Mouse (Mus musculus) common myeloid progenitor, adult 5-6 weeks (primary cell): Measurements from ENCODE around the gene Calml4. TPM values are rescaled to one million over a fixed set of nuclear protein-coding genes. Genes with fewer than 3 reads are reported as not detected.
"Not testable (repeated sequence)": the region's sequence is repeated elsewhere in the genome, so short reads cannot be mapped to it uniquely, and the experiment has no call there.

ENCODE experiments used
- ATAC-seq: replicated peaks from 2 replicates; pipeline ENCODE4 v1.8.0; 2016; ENCODE audit warnings: low read depth, mild to moderate bottlenecking, moderate TSS enrichment, inconsistent platforms; ENCODE audit not compliant: poor library complexity, severe bottlenecking
- total RNA-seq: library from RNA; stranded (forward); fragments of 200-1000, 187-1606 nt; gene quantifications from 2 replicates; pipeline ENCODE4 v1.2.3, GENCODE M21; 2017

Gene Calml4
- total RNA-seq, 1 experiment from 2014 or later = 9.4 TPM

DNA sequence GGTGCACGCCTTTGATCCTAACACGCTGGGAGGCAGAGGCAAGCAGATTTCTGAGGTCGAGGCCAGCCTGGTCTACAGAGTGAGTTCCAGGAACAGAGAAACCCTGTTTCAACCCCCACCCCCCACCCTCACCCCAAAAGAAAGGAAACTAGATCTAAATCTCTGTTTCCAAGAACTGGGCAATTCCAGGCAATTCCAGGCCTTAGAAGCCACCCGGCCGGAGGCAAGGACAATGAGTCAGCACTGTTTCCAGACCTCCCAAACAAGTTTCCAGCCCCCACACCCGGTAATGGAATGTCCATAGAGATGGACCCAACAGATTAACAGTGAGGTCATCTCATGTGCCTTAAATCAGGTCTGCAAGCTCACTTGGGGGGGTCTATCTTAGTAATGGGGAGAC lies 28.0 kb upstream of the Calml4 start:
- ATAC-seq = no peak

DNA sequence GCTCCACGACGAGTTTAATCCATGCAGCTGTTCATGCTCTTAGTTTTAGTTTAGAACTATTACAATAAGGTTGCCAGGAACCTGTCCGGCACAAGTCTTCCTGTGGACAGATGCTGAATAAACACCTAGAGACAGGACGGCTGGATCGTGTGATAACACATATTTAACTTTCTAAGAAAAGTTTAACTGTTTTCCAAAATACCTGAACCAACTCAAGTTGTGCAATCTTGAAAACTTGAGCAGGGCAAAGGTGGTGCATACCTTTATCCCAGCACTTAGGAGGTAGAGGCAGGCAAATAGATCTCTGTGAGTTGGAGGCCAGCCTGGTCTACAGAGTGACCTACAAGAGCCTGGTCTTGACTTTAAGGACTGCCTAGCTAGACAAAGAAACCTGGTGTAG lies 23.0 kb upstream of the Calml4 start:
- no peak for ATAC-seq

DNA sequence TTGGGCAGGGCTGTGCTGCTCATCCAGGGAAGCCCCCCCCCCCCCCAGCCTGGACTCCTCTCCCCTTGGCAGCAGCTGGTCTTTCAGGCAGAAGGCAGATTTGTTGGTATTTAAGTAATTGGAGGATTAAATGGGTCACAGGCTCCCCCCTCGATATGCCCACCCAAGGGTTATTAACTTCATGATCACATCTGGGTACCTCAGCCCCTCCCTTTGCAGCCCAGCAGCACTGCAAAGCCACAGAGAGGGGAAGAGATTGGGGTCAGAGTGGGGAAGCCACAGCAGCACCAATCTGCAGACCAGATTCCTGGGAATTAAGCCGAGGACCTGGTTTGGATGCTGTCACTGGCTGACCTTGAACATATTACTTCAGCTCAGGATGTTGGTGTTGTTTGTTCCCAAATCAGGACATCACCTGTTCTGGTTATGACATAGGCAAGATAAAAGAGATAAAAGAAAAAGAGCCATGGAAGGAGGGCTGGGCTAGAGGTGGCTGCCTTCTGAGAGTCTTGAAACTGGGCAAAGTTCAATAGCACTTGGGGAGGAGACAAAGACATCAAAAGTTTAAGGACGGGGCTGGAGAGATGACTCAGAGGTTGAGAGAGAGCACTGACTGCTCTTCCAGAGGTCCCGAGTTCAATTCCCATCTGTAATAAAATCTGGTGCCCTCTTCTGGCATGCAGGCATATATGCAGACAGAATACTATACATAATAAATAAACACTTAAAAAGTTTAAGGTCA lies 22.0 kb upstream of the Calml4 start:
- no peak for ATAC-seq

DNA sequence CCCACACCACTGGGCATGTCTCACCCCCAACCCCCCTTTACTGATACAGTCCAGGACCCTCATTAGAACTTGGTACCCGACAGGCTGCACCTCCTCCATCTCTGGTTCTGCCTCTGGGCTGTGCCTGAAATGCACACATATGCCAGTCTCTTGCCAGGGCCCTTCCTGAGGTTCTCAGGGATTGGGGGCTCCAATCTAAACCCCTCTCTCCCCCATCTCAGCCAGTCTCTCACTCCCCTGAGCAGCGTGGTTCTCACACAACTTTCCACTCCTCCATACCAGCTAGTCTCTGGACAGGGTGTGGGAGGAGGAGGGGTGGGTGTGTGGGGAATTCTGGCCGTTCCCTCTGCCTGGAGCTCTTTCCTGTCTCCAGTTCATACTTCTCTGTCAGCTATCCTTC lies 20.3 kb upstream of the Calml4 start:
- no peak for ATAC-seq

DNA sequence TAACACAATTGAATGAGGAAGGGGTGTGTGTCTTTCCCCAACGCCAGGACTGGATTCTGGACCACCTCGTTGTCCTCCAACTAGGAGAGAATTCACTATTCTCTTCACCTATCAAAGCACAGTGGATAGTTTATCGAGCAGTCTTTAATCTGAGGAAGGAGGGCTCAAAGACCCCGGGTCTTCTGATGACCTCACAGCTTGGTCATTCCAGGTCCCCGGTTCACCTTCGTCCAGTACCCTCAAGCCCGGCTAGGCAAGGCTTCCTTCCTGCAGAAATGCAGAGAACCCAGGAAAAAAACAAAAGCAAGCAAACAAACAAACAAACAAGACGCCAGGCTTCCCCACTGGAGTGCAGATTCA lies 19.8 kb upstream of the Calml4 start:
- ATAC-seq = peak; percentile 3; the same call in 1 of the 2 replicates

DNA sequence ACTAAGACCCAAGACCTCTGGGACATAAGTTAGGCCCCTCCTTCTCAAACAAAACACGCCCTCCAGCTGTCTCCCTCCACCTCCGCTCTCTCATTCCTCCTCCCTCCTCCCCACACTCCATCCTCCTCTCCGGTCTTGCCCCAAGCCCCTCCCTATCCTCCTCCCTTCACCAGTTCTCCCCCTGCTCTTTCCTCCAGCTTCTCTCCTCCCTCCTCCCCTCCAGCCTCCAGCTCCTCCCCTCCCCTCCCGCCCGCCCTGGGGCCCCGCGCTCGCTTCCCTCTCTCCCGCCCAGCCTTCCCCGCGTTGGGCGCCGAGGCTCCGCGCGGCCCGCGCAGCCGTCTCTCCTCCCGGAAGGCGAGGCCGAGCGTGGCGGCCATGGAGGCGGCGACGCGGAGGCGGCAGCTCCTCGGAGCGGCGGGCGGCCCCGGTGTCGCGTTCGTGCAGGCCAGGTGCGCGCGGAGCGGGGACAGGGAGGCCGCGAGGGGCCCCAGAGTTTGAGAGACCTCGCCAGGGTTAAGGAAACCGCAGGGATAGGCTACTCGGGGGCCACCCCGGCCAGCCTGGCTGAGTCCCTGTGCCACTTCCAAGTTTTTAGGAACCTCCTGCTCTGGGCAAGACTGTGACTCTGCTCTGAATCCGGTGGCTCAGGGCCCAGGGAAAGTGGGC lies 19.2 kb upstream of the Calml4 start, which contains the start of gene Cln6:
Gene Cln6, plus strand, starts transcription at position 280 of the 666 bp plus-strand sequence.
- peak; percentile 97 for ATAC-seq

DNA sequence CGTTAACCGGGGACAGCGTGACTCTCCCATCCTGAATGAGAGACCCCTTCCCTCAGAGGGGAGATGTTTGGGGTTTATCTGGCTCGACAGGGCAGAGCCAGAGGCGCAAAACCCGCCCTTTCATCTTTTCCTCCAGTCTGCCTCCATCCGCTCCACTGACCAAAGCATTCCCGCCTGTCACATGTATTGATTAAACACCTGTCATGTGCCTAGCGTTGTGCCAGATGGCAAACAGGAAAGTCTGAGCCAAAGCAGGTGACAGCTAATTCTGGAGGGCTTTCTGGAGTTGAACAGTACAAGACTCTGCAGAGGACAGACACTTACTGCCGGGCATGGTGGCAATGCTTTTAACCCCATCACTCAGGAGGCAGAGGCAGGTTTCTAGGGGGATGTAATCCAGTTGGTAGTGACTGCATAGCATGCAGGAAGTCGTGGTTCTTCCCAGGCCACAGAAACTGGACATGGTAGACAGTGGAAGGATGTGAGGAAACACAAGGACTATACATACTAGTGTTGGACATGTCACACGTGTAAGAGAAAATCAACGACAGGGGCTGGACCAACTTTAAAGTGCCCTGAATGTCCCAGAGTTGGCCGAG lies 18.6 kb upstream of the Calml4 start:
- 0 out of 2 replicates have a peak, but pooled peaks have one; percentile 15 for ATAC-seq

DNA sequence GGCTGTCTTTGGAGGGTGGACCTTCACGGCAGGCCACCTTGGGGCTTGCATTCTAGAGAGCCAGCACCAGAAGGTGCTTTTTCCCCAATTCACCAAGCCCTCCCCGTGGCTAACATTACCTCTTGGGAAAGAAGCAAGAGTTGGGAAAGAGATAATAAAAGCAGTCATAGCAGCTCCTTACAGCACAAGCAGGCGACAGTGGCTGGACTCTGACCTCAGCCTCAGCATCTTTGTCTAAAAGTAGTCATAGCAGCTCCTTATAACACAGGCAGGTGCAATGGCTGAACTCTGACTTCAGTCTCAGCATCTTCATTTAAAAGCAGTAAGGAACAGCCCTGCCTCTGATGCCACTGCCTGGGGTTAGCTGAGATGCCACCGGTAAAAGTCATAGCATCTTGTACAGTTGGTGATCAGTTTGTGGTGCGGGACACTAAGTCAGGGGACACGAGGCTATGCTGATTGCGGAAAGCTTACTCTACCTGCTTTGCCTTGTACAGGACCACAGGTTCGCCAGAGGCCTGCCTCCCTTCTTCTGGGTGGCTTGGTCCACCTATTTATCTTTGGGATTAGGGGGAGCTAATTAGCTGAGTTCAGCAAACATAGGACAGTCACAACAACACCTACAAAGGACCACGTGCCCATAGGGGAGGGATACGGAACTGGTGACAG lies 14.4 kb upstream of the Calml4 start:
- no peak for ATAC-seq

DNA sequence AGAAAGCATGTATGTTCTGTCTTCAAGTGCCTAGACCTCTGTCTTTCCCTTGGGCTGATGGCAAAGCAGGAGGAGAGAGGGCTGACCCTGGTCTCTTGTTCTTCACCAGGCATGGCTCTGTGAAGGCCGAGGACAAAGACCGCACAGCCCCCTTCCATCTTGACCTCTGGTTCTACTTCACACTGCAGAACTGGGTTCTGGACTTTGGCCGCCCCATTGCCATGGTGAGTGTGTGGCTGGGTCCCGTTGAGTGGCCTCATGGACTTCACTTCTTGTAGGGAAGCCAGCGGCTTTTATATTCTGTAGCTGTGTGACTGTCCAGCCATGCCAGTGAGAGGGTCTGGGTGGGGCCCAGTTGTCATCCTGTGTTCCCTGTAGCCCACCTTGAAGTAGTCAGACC lies 13.4 kb upstream of the Calml4 start:
- ATAC-seq = no peak

DNA sequence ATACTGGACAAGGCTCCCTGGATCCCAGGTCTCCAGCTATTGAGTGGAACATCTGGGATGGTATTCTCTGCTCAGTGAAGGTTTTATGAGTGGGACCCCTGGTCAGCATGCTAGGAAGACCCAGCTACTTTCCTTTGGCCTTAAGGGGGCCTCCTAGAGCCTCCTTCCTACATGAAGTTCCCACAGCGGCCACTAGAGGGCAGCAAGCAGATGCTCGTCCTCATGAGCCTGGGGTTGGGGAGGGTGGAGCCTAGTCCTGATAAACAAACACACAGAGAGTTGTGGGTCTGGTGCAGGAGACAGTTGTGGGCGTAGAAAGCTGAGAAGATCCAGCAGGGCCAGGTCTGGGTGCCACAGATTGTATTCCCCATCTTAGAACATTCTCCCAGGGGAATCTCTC lies 10.2 kb upstream of the Calml4 start:
- peak; percentile 98 for ATAC-seq

DNA sequence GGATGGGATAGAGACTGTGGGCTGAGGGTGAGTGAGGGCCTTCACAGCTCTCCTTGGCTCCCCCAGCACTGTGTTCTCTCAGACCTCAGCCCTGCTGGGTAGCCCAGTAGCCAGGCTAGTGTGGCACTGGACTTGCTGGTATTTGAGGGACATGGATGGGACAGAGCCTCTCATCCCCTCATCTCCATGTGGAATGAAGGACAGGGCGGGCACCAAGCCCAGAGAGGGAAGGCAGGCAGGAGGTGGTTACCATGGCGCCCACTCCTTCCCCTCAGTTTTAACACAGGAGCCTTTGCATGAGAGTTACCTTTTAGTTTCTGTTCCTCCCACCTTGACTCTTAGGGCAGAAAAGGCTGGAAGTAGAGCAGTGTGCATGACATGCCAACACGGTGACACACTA lies 9.2 kb upstream of the Calml4 start:
- no peak for ATAC-seq

DNA sequence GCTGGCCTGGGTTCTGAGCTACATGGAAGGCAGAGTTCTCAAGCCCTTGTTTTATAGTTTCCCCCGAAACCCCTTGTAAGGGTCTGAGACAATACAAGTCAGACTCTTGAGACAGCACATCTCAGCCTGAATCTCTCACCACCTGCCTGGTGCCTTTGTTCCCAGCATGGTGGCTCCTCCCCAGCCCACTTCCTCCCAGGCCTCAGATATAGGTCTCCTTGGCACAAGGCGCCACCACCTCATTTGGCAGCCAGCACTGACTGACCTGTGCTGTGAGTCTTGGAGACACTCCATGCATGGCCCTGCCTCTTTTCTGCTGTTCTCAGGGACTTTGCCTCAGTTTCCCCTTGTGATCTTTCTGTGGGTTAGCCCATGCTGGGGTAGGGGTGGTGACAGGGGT lies 6.3 kb upstream of the Calml4 start:
- ATAC-seq = no peak

DNA sequence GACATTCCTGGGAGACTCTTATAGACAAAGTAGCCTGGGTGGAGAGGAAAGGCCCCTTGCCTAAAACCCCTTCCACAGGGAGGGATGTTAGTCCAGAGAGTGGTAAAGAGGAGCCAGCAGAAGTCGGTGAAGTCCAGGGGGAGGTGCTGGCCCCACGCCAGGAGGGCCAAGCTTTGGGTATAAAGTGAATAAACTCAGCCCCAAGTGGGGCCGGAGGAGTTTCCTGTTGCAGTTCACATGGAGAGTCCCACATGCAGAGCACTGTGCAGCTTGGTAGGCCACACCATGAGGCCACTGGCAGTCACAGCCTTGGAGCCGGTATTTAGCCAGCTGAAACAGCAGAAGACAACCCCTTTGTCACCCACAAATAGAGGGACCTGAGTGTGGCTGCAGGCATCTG lies 3.4 kb upstream of the Calml4 start:
- no peak for ATAC-seq

DNA sequence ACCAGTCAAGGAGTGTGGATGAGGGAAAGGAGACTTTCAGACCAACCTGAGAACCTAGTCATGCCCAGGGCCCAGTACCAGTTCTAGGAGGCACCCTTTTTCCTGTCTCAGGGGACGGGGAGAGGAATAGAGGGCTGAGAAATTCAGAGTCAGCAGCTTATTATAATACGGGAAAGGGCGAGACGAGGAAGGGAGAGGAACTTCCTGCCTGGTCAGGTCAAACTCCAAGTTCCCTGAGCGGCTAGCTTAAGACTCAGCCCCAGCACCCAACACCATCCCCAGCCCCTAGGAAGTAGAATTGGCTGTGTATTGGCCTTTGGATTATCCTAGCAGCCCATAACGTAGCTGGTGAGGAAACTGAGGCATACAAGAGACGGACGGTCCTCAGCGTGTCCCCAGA lies 664 bp upstream of the Calml4 start:
- no peak for ATAC-seq

DNA sequence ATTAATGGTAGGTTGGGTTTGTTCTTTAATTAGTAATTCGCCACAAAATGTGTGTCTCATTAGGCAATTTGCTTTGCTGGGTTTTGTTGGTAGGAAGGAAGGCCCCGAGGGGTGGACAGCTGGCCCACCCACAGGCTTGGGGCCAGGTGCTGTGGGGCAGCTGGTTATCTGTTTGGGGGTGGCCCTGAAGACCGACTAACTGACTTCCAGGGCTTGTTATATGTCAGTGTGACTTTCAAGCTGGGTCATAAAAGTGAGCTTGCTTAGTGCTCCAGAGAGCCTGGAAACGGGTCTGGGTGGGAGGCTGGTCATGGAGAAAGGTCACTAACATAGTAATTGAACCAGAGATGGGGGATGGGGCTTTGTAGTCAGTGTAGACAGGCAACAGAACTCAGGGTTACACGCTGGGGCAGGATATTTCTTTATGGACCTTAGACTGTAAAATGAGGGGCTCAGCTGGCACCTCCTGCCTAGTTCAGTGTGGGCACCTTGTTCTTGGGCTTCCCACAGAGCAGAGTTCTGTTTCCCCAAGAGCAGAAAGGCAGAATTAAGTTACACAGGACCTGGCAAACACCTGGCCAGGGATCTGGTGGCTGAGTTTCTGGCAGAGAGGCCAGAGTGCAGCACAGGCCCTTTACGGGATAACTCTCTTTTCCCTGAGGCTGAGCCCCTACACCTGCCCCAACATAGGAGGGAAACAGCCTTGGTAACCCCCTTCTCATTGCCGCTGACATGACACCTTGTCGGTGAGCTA lies 563 bp downstream of the Calml4 start:
- ATAC-seq = no peak

DNA sequence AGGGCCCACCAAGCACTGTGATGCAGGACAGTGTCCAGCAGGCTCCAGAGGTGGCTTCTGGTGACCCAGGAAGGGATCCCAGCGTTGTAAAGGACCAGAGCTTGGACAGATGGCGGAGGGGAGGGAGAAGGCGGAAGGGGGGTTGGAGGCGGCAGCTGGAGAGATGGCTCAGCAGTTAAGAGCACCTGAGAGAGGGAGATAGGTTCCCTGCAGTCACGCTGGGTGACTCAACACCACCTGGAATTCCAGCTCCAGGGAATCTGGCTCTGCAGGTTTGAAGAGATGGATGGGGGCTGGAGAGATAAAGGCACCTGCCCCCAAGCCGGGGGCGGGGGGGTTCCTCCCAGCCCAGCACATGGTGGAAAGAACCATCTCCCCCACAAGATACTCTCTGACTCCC lies 2.2 kb downstream of the Calml4 start:
- ATAC-seq = not testable (repeated sequence)

DNA sequence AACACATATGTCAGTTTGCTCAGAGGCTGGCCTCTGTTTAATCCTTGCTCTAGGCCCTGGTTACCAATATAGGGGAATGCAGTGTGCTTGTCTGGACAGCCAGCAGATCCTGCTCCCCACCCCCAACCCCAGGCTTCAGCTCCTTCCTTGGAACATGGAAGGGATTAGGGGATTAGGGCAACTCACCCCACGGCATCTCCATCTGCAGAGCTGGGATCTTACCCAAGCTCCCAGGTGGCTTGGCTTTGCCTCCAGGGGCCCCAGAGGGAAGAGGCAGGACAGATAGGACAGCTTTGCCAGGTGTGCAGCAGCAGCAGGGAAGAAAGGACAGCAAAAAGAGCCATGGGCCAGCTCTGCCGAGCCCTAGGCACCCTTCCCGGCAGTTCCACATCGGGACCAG lies 3.0 kb downstream of the Calml4 start:
- no peak for ATAC-seq

DNA sequence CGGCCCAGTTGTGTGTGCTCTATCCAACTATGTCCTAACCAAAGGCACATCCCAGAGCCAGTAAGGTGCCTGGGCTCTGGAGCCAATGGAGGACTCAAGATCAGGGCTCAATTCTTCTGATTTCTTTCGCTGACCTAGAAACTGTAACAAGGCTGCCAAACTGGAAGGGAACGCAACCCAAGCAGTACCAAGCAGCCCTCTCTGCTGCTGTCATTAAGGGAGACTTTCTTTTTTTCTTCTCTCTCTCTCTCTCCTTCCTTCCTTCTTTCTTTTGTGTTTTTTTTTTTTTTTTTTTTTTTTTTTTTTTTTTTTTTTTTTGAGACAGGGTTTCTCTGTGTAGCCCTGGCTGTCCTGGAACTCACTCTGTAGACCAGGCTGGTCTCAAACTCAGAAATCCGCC lies 11.4 kb downstream of the Calml4 start:
- not testable (repeated sequence) for ATAC-seq

DNA sequence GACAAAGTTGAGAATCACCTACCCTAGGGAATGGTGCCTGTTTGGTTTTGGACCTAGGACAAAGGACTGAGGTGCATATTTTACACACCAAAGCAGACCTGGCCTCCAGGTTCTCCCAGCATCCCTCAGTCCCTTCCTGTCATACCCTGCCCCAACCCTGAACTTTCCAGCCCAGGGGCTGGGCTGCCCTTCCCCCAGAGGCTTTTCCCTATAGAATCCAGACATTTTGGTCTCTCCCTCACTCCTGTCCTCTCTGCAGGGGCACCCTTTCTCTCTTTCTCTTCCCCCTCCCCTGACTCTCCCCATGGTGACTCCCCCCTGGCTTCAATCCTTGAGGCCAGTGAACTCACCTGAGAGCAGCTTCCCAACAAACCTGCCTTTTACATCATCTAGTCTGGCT lies 12.8 kb downstream of the Calml4 start:
- no peak for ATAC-seq

DNA sequence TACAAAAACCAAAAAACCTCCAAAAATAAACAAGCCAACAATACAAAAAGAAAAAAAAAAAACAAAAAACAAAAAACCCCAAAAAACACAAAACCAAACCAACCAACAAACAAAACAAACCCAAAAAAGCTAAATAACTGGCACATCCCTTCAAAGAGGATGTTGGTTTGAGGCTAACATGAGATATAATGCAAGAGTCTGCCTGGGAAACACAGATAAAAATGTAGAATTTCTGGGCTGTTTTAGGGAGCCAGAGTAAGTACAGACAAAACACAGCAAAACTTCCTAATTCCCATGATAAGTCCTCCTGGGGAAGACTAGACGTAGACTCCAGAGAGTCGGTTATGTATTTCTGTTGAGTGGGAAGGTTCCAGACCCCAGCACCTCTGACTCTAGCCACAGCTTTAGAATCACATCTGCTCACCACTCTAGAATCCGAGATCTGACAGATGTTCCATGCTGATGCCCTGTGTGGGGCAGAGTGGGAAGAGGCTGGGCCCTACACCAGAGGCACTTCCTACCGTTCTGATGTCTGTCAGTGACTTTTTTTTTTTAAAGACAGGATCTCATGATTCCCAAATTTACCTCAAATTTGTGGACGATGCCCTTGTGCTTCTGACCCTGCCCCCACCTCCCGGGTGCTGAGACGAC lies 19.2 kb downstream of the Calml4 start:
- peak; percentile 76 for ATAC-seq
